Mouse (Mus musculus): ENCODE results near the gene Senp3.

DNA sequence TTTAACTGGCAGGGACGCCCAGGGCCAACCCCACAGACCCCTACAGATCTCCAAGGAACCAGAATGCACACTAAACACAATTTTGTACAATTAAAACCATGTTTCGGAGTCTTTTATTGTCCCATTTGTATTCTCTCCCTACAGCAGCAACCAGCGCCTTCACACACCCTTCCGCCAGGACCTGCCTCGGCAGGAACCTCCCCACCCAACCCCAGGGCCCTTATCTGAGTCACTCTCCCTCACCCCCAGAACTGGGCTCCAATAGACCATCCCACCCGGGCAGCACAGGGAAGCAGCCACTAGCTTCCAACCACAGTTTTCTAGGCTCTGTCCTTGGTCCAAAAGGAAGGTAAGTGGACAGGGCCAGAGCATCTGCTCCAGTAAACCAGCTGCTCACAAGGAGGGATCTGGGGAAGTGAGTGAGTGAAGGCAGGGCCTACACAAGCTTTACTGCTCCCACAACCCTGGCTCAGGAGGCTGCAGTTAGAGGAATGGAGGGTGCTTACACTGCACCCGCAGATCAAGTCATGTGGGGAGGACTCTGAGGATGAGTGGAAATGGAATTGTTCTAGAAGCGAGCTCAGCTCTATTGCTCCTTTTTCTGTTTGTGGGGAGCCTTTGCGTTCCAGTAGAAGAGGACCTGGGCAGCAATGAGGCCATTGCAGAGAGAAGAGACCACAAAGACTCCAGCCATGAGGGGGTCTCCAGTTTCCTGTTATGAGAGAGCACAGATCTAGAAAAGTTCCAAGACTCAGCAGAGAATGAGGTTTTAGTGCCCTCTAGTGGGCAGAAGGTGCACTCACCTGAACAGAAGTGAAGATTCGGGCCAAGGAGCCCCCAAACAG, 25.0 kb downstream of the Senp3 start:
- TF ChIP-seq POLR2A (IDR thresholded peaks at IDR 0.05; ENCODE audit: insufficient read depth, low read length) (no peak), CTCF (IDR thresholded peaks at IDR 0.05; ENCODE audit: low read depth, low read length) (peak; percentile 62)
